Comparison of ENCODE assay signal across 7 mouse cellular contexts in genomic region chr13:3776446-3776845, GRCm38 (mm10).
A peak's percentile ranks its signal among the peaks of the same experiment; 100 is the strongest.
DNase-seq lines count a peak whose midpoint lies in the region.

No protein-coding gene starts in this region.

- peak; percentile 68 for DNase-seq in cerebellum, adult 11-12 months
- peak; percentile 66 to 73 for DNase-seq in cerebellum, postnatal 25 days
- DNase-seq in layer of hippocampus, adult 9-11 months = peak; percentile 93
- peak; percentile 78 to 83 for DNase-seq in right cerebral cortex, adult 2 months (ENCODE audit: low spot score in 2 of 2)
- DNase-seq in thymus, postnatal 4 days = no peak
- no peak for DNase-seq in kidney, adult 8-10 months
- no peak for DNase-seq in T-cell, adult 2 months (ENCODE audit: low spot score)

Comparison
In these comparisons a context has a peak if more than half of its experiments do, and no peak if none do; other contexts are left out.
1. DNase-seq: peak in cerebellum, adult 11-12 months (single experiment), cerebellum, postnatal 25 days (2 of 2), layer of hippocampus, adult 9-11 months (single experiment) and right cerebral cortex, adult 2 months (2 of 2); none in thymus, postnatal 4 days (single experiment), kidney, adult 8-10 months (0 of 2) and T-cell, adult 2 months (single experiment).